Mouse (Mus musculus) ovary, adult 18-20 months (tissue): ENCODE results near the gene Olfr675.
"Not testable (repeated sequence)": the region's sequence is repeated elsewhere in the genome, so short reads cannot be mapped to it uniquely, and the experiment has no call there.

Experiments used
- DNase-seq: peaks from one replicate; pipeline ENCODE4 v3.0.0; 2022; ENCODE audit warnings: low spot score, mixed read lengths

The Olfr675 gene

DNA sequence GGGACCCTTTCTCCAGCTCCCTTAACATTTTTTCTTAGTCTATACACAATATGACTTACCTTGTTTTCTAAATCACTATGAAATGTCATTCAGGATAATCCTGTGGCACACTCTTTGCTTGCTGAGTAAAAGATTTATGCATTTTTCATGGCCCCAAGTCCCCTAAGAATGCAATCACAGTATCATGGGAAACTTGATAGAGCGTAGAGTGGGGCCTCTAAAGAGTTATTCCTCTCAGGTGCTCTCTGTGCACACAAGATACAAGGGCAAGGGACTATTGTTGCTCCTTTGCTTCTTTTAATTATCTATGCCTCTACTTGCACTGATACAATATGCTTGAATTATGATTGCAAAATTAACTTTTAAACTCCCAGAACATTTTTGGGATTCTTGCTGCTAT is at the start of gene Olfr675:
Gene Olfr675, minus strand, starts transcription at position 101 of the 400 bp plus-strand sequence.
- no peak for DNase-seq

- no peak for DNase-seq
Observed at GRCm38 (mm10) chr7:105064175-105064574, 35.9 kb upstream of the Olfr675 start, which contains the start of gene Olfr678. Gene Olfr678 (plus strand): TSS chr7:105064475.

DNA sequence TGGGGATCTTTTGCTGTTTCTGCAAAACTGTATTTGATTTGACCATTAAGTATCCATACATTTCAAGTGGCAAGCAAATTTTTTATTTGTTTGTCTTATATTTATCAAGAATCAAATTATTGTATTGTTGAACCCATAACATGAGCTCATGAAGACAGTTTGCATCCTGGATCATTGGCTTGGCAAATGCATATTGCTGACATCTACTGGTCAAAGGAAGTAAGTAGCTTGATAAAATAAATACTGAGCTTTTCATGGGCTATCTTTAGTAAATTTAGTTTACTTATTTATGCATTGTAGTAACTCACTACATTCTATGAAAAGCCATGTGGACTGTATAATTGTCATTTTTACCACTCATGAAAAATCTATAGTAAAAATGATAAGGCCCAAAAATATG is 30.7 kb upstream of the Olfr675 start:
- DNase-seq = no peak

GRCm38 (mm10) chr7:105033836-105034235 is 5.6 kb upstream of the Olfr675 start:
- DNase-seq = not testable (repeated sequence)

DNA sequence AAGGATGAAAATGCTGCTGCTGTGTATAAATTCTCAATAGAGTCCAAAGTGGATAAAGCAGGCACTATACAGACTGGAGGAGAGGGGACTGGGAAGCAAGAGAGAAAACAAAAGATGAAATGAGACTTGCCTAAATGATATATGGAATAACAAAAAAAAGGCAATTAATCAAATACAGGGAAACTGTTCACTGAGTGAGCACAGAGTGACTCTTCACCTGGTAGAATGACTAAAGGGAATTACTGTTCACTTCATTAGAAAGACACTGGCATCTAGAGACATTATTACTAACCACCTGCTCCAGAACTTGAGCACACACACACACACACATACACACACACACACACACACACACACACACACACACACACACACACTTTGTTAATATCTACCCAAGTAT is 4.1 kb upstream of the Olfr675 start, which contains the start of gene Olfr676:
Gene Olfr676, plus strand, starts transcription at position 301 of the 400 bp plus-strand sequence.
- no peak for DNase-seq

- no peak for DNase-seq
Observed at GRCm38 (mm10) chr7:105022530-105022929, 5.7 kb downstream of the Olfr675 start.

DNA sequence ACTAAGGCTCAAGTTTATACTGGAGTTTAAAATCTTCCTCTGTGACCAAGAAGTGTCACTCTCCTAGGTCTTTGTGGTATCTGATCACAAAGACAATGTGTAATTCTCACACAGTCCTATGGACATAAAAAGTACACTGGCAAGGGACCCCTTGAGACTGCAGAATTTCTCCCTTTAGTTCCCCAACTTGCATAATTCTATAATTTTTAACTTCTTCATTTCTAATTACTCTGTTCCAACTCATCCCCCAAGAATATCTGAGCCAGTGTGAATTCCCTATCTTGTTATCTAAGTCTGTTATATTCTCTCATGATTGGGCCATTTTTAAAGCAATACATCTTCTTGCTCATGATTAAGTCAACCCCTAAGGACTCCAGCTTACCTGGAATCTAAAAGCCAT is 26.3 kb downstream of the Olfr675 start, which contains the start of gene Olfr672:
Gene Olfr672, minus strand, starts transcription at position 101 of the 400 bp plus-strand sequence.
- DNase-seq = no peak

DNA sequence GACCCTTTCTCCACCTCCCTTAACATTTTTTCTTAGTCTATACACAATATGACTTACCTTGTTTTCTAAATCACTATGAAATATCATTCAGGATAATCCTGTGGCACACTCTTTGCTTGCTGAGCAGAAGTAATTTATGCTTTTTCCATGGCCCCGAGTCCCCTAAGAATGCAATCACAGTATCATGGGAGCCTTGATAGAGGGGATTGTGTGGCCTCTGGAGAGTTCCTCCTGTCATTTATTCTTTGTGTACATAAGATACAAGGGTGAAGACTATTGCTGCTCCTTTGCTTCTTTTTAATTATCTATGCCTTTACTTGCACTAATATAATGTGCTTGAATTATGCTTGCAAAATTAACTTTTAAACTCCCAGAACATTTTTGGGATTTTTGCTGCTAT is 49.2 kb downstream of the Olfr675 start, which contains the start of gene Olfr671:
Gene Olfr671, minus strand, starts transcription at position 101 of the 400 bp plus-strand sequence.
- DNase-seq = no peak

DNA sequence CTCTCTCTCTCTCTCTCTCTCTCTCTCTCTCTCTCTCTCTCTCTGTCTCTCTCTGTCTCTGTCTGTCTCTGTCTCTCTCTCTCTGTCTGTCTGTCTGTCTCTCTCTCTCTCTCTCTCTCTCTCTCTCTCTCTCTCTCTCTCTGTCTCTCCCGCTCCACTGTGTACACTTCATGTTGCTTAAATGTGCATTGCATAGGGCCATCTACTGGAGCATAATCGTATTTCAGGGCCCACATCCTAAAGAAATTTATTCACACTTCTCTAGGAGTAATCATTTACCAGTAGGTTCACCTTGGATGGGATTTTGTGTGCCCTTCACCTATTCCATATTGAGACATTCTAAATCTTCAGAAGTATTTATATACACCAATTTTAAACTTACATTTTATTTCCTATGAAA is 55.8 kb downstream of the Olfr675 start:
- not testable (repeated sequence) for DNase-seq
